9 mouse cellular contexts compared by ENCODE assay signal in the genomic region with DNA sequence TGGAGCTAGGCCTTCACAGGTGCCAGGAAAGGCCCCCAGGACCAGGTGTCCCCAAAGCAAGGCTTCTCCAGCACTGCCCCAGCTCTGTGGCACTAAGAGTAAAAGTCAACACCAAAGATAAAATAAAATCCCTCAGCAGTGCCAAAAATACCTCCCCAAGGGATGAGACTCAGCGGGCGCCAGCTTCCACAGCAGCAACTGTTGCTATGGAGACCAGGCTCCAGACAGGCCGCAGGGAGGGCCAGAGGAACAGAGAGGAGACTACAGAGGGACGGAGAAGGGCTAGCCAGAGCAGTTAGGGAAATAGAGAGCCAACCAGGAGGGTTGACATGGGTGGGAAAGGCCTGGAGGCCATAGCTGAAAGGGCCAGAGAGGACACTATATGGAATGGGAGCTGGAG. TPM values are rescaled to one million over a fixed set of nuclear protein-coding genes. Genes with fewer than 3 reads are reported as not detected.
DNase-seq lines count a peak whose midpoint lies in the region; ATAC-seq lines count a peak whose summit lies in the region.
"Had no signal": no experiment of that assay in that cellular context is flagged by ENCODE, and none has a peak within 500 bp of the region (broad histone marks: within the 10 kb centered on the region; RNA-seq: fewer than 3 reads in every experiment).

No protein-coding gene starts in this region.

- peak; percentile 38; the same call in 1 of the 2 replicates for ATAC-seq in hindbrain, embryonic 12.5 days (ENCODE audit: low FRiP score)
- ATAC-seq in neural tube, embryonic 12.5 days (ENCODE audit: low FRiP score, low read depth): 0 out of 2 replicates have a peak, but pooled peaks have one; percentile 21
- ATAC-seq in kidney, embryonic 16.5 days (ENCODE audit: low FRiP score, low TSS enrichment): no peak
- no peak for ATAC-seq in erythroblast, adult 5-6 weeks (replicated peaks; ENCODE audit: low FRiP score, poor library complexity, severe bottlenecking)

- no peak overlapping the region; the same call in 1 of the 2 replicates for H3K4me2 ChIP-seq in hindbrain, embryonic 12.5 days (replicated peaks)
- H3K4me2 ChIP-seq in neural tube, embryonic 12.5 days (replicated peaks): 0 out of 2 replicates have a peak overlapping the region, but pooled peaks have one; percentile 1
- H3K4me2 ChIP-seq in kidney, embryonic 16.5 days (replicated peaks; ENCODE audit: low read depth, low read length): no peak overlapping the region
- H3K4me2 ChIP-seq: liver, embryonic 13.5 days had no signal

- H3K9me3 ChIP-seq in hindbrain, embryonic 12.5 days (replicated peaks): no peaks in the 10 kb centered on the region
- no peaks in the 10 kb centered on the region for H3K9me3 ChIP-seq in neural tube, embryonic 12.5 days
- H3K9me3 ChIP-seq in kidney, embryonic 16.5 days (ENCODE audit: low read length): no peaks in the 10 kb centered on the region
- H3K9me3 ChIP-seq: liver, embryonic 13.5 days had no signal

- H3K27ac ChIP-seq in hindbrain, embryonic 12.5 days: peak overlapping the region; percentile 19; the same call in 1 of the 2 replicates
- H3K27ac ChIP-seq in neural tube, embryonic 12.5 days: no peak overlapping the region
- H3K27ac ChIP-seq in kidney, embryonic 16.5 days (ENCODE audit: low read length): no peak overlapping the region
- H3K27ac ChIP-seq: liver, embryonic 13.5 days had no signal

- peak; percentile 21 for DNase-seq in urinary bladder, postnatal 14 days (ENCODE audit: low spot score)
- DNase-seq in urinary bladder, postnatal 4 days (ENCODE audit: low spot score in 2 of 2): no peak
- peak; percentile 81 for DNase-seq in gastrocnemius, adult 18-20 months (ENCODE audit: low spot score)
- no peak for DNase-seq in kidney, postnatal 36 days
- DNase-seq: liver, embryonic 13.5 days had no signal

- H3K36me3 ChIP-seq in hindbrain, embryonic 12.5 days: no peaks in the 10 kb centered on the region
- no peaks in the 10 kb centered on the region for H3K36me3 ChIP-seq in neural tube, embryonic 12.5 days
- no peaks in the 10 kb centered on the region for H3K36me3 ChIP-seq in kidney, embryonic 16.5 days (ENCODE audit: insufficient read depth, low read length)
- H3K36me3 ChIP-seq: liver, embryonic 13.5 days had no signal

- H3K4me3 ChIP-seq in hindbrain, embryonic 12.5 days: no peak overlapping the region
- no peak overlapping the region for H3K4me3 ChIP-seq in neural tube, embryonic 12.5 days
- no peak overlapping the region for H3K4me3 ChIP-seq in kidney, embryonic 16.5 days (ENCODE audit: low read length)
- H3K4me3 ChIP-seq: liver, embryonic 13.5 days had no signal

- 9% methylated on average over 4 of the region's 4 CpGs for WGBS in hindbrain, embryonic 12.5 days
- 11% methylated on average over 4 of the region's 4 CpGs for WGBS in neural tube, embryonic 12.5 days
- 32% methylated on average over 4 of the region's 4 CpGs for WGBS in kidney, embryonic 16.5 days

- peak overlapping the region; percentile 27; the same call in 1 of the 2 replicates for H3K9ac ChIP-seq in hindbrain, embryonic 12.5 days
- no peak overlapping the region for H3K9ac ChIP-seq in neural tube, embryonic 12.5 days
- H3K9ac ChIP-seq in kidney, embryonic 16.5 days (replicated peaks; ENCODE audit: low read length): no peak overlapping the region
- H3K9ac ChIP-seq: liver, embryonic 13.5 days had no signal

- H3K27me3 ChIP-seq in hindbrain, embryonic 12.5 days: no peaks in the 10 kb centered on the region
- no peaks in the 10 kb centered on the region for H3K27me3 ChIP-seq in neural tube, embryonic 12.5 days (replicated peaks)
- no peaks in the 10 kb centered on the region for H3K27me3 ChIP-seq in kidney, embryonic 16.5 days (ENCODE audit: insufficient read depth, low read length)
- H3K27me3 ChIP-seq: liver, embryonic 13.5 days had no signal

- H3K4me1 ChIP-seq in hindbrain, embryonic 12.5 days: peaks cover 66% of the 10 kb centered on the region
- H3K4me1 ChIP-seq in neural tube, embryonic 12.5 days: peaks cover 64% of the 10 kb centered on the region
- peaks cover 12% of the 10 kb centered on the region for H3K4me1 ChIP-seq in kidney, embryonic 16.5 days (ENCODE audit: insufficient read depth, low read length)

RNA-seq across cellular contexts. Expression of a gene that starts 18.0 kb away (rescaled TPM):
- total RNA-seq in gastrocnemius, adult 18-20 months (2021): 10 to 100 TPM; 63.4 to 85.0 TPM
- polyA plus RNA-seq in hindbrain, embryonic 12.5 days (2016; fragmentation: Nextera tagmentation; extraction: Ambion mirVana): 16.0 and 16.2 TPM in 2 replicates
- 16.4 and 17.2 TPM in 2 replicates for polyA plus RNA-seq in neural tube, embryonic 12.5 days (2016; fragmentation: Nextera tagmentation; extraction: Ambion mirVana)
- 1.0 and 1.2 TPM in 2 replicates for polyA plus RNA-seq in kidney, embryonic 16.5 days (2015; fragmentation: Nextera tagmentation; extraction: Ambion mirVana)
- not detected in 2 replicates for total RNA-seq in erythroblast, adult 5-6 weeks (2015; ENCODE audit: low replicate concordance)
- not detected in 2 replicates for total RNA-seq in erythroblast, adult 5-6 weeks (2017; ENCODE audit: low replicate concordance)

RNA-seq across cellular contexts. Expression of a gene that starts 57.4 kb away (rescaled TPM):
- total RNA-seq in gastrocnemius, adult 18-20 months (2021): 10 to 100 TPM; 17.3 to 23.8 TPM
- 26.5 and 28.1 TPM in 2 replicates for polyA plus RNA-seq in hindbrain, embryonic 12.5 days (2016; fragmentation: Nextera tagmentation; extraction: Ambion mirVana)
- polyA plus RNA-seq in neural tube, embryonic 12.5 days (2016; fragmentation: Nextera tagmentation; extraction: Ambion mirVana): 18.5 and 21.0 TPM in 2 replicates
- polyA plus RNA-seq in kidney, embryonic 16.5 days (2015; fragmentation: Nextera tagmentation; extraction: Ambion mirVana): 76.1 and 77.1 TPM in 2 replicates
- 18.3 and 22.2 TPM in 2 replicates for total RNA-seq in erythroblast, adult 5-6 weeks (2015; ENCODE audit: low replicate concordance)
- 6.4 and 13.3 TPM in 2 replicates for total RNA-seq in erythroblast, adult 5-6 weeks (2017; ENCODE audit: low replicate concordance)

Comparison
In these comparisons a context has a peak if more than half of its experiments do, and no peak if none do; other contexts are left out.
1. DNase-seq: peak in urinary bladder, postnatal 14 days (single experiment) and gastrocnemius, adult 18-20 months (single experiment); none in urinary bladder, postnatal 4 days (0 of 2) and kidney, postnatal 36 days (0 of 2).
2. ATAC-seq: peak in hindbrain, embryonic 12.5 days (single experiment) and neural tube, embryonic 12.5 days (single experiment); none in kidney, embryonic 16.5 days (single experiment) and erythroblast, adult 5-6 weeks (single experiment).